Mouse (Mus musculus) stomach, embryonic 15.5 days (tissue): ENCODE results near the gene Grm7. TPM values are rescaled to one million over a fixed set of nuclear protein-coding genes. Genes with fewer than 3 reads are reported as not detected.

Experiments
- ATAC-seq: fragments of 200-750 bp; cut with Nextera tagmentation; 2 replicates; pipeline ENCODE4 v1.8.0; 2017; ENCODE audit warnings: low read depth, moderate number of reproducible peaks, moderate TSS enrichment; ENCODE audit not compliant: insufficient read depth, low FRiP score
- H3K27ac ChIP-seq: fragments of 300-500 bp; sonication (generic); 2 replicates; pipeline ENCODE4 v1.5.1; 2015; ENCODE audit warnings: mild to moderate bottlenecking, inconsistent platforms
- H3K27me3 ChIP-seq: fragments of 300-500 bp; sonication (generic); replicated peaks from 2 replicates; pipeline ENCODE4 v1.6.1; 2015; ENCODE audit warnings: inconsistent platforms
- H3K36me3 ChIP-seq: fragments of 300-500 bp; sonication (generic); 2 replicates; pipeline ENCODE4 v1.6.1; 2015; ENCODE audit warnings: inconsistent platforms
- H3K4me1 ChIP-seq: fragments of 300-500 bp; sonication (generic); 2 replicates; pipeline ENCODE4 v1.6.1; 2015; ENCODE audit warnings: inconsistent platforms
- H3K4me2 ChIP-seq: fragments of 300-500 bp; sonication (generic); 2 replicates; pipeline ENCODE4 v1.6.1; 2015; ENCODE audit warnings: mild to moderate bottlenecking, inconsistent platforms
- H3K4me3 ChIP-seq: fragments of 300-500 bp; sonication (generic); replicated peaks from 2 replicates; pipeline ENCODE4 v1.5.1; 2015; ENCODE audit warnings: inconsistent platforms
- H3K9ac ChIP-seq: fragments of 300-500 bp; sonication (generic); 2 replicates; pipeline ENCODE4 v1.6.1; 2015; ENCODE audit warnings: inconsistent platforms
- H3K9me3 ChIP-seq: fragments of 300-500 bp; sonication (generic); 2 replicates; pipeline ENCODE4 v1.6.1; 2016; ENCODE audit warnings: inconsistent platforms
- WGBS: fragments of 180-500 bp; shearing (Covaris S2); methylation state at CpG from one replicate; pipeline ENCODE4 v1.1.7; 2015; 5-methylcytosine and 5-hydroxymethylcytosine counted together
- polyA plus RNA-seq: library from polyadenylated mRNA; unstranded; fragments of >200 nt; fragmentation: Nextera tagmentation; extraction: Ambion mirVana; gene quantifications from 2 replicates; pipeline ENCODE4 v1.2.1, GENCODE M21; 2015

Grm7 gene
- polyA plus RNA-seq, 1 experiment from 2014 or later: 4.3 TPM

DNA sequence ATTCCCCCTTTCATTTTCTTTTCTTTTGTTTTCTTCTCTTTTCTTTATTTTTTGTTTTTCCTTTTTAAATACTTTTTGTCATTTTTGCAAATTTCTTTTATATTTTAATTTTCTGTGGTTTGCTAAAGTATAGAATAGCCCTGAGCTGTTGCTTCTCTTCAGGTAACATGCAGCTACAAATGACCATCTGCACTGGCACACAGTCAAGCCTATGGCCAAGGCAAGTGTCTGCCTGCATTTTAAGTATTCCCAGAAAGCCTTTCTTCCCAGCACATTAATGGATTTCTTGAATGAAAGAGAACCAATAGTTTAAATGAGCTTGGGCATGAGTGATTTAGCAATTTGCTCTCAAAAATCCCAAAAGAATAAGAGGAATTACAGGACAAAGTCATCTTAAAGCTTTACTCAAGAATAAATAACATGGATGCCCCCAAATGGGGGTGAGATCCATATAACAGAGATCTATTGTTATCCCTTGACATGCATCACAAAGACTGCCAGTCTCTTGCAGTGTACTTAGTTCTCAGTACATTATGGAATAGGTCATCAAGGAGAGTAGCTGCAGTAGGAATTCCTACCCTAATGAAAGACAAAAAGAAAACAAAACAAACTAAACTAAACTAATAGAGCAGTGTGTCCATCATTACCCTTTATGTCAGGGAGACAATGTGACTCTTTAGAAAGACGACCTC is 865.5 kb downstream of the Grm7 start:
- 74% methylated on average over 1 of the region's 1 CpGs for WGBS
- Histone ChIP-seq H3K4me3 (no peak overlapping the region), H3K4me1 (no peaks in the 10 kb centered on the region), H3K4me2 (no peak overlapping the region), H3K9ac (no peak overlapping the region), H3K9me3 (no peaks in the 10 kb centered on the region), H3K36me3 (no peaks in the 10 kb centered on the region), H3K27me3 (no peaks in the 10 kb centered on the region), H3K27ac (no peak overlapping the region)
- no peak for ATAC-seq

GRCm38 (mm10) chr6:111512359-111512758 is 867.0 kb downstream of the Grm7 start:
- no peak overlapping the region for H3K9ac ChIP-seq
- WGBS: 57% methylated on average over 2 of the region's 2 CpGs
- ATAC-seq: no peak
- H3K36me3 ChIP-seq: no peaks in the 10 kb centered on the region
- H3K4me3 ChIP-seq: no peak overlapping the region
- no peaks in the 10 kb centered on the region for H3K9me3 ChIP-seq
- no peak overlapping the region for H3K27ac ChIP-seq
- no peaks in the 10 kb centered on the region for H3K4me1 ChIP-seq
- H3K27me3 ChIP-seq: no peaks in the 10 kb centered on the region
- H3K4me2 ChIP-seq: no peak overlapping the region

GRCm38 (mm10) chr6:111521229-111521628 is 875.8 kb downstream of the Grm7 start:
- Histone ChIP-seq H3K4me2 (no peak overlapping the region), H3K27me3 (no peaks in the 10 kb centered on the region), H3K4me1 (no peaks in the 10 kb centered on the region), H3K36me3 (no peaks in the 10 kb centered on the region), H3K4me3 (no peak overlapping the region), H3K9me3 (no peaks in the 10 kb centered on the region), H3K27ac (no peak overlapping the region), H3K9ac (no peak overlapping the region)
- no peak for ATAC-seq
- 65% methylated on average over 1 of the region's 1 CpGs for WGBS

DNA sequence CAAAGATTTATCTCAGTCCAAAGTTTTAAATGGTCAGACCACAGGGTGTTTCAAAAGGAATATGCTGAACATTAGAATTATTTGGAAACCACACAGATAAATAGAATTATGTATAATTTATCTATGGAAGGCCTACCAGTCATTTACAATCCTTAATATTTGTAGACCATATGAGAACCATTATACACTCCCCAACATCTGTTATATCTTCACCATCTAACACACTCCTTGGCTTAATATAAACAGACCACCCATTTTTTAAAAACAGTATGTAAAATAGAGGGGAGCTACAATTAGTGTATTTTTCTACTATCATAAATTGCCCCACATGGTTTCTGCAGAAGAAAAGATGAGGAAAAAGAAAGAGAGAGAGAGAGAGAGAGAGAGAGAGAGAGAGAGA is 876.7 kb downstream of the Grm7 start:
- H3K9ac ChIP-seq: no peak overlapping the region
- ATAC-seq: no peak
- no peaks in the 10 kb centered on the region for H3K4me1 ChIP-seq
- no peaks in the 10 kb centered on the region for H3K9me3 ChIP-seq
- no peak overlapping the region for H3K4me3 ChIP-seq
- H3K27me3 ChIP-seq: no peaks in the 10 kb centered on the region
- H3K27ac ChIP-seq: no peak overlapping the region
- H3K36me3 ChIP-seq: no peaks in the 10 kb centered on the region
- no peak overlapping the region for H3K4me2 ChIP-seq

- Histone ChIP-seq H3K9me3 (no peaks in the 10 kb centered on the region), H3K27me3 (no peaks in the 10 kb centered on the region), H3K4me3 (no peak overlapping the region), H3K36me3 (no peaks in the 10 kb centered on the region), H3K4me2 (no peak overlapping the region), H3K9ac (no peak overlapping the region), H3K4me1 (no peaks in the 10 kb centered on the region), H3K27ac (no peak overlapping the region)
- ATAC-seq: no peak
- WGBS: 63% methylated on average over 2 of the region's 2 CpGs
Measured at GRCm38 (mm10) chr6:111529985-111530384, 884.6 kb downstream of the Grm7 start.

DNA sequence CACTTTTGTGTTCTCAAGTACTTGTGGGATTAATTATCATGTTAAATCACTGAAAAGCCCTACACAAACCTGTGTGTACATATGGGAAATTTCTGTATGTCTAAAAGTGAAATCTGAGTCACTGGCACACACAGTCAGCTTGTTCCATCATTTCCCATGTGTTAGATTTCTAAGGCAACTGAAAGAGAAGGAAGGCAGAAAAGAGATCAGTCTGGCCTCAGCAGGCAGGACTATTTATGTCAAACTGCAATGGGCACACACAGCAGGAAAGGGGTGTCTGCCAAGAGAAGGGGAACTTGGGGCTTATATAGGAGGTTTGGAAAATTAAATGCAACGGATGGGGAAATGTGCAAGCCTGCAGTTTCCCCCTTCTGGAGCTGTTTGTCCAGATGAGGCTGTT is 913.2 kb downstream of the Grm7 start:
- no peaks in the 10 kb centered on the region for H3K36me3 ChIP-seq
- 68% methylated on average over 1 of the region's 1 CpGs for WGBS
- no peak for ATAC-seq
- H3K4me1 ChIP-seq: no peaks in the 10 kb centered on the region
- H3K9ac ChIP-seq: no peak overlapping the region
- H3K9me3 ChIP-seq: no peaks in the 10 kb centered on the region
- no peaks in the 10 kb centered on the region for H3K27me3 ChIP-seq
- H3K4me3 ChIP-seq: no peak overlapping the region
- no peak overlapping the region for H3K4me2 ChIP-seq
- H3K27ac ChIP-seq: no peak overlapping the region

DNA sequence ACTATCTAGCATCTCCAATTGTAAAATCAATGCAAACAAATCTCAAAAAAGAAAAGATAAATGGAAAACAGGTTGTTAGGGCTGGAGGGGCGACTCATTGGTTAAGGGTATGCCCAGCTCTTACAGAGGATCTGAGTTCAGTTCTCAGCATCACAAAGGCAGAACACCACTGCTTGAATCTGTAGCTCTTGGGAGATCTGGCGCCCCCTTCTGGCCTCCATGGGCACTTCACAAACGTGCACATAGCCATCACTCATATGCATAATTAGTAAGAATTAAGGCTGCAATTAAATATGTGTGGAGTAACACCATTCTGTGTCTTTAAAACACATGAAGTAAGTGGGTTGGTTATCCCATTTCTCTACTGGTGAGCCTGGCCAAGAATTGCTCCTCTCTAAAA is 914.1 kb downstream of the Grm7 start:
- no peaks in the 10 kb centered on the region for H3K9me3 ChIP-seq
- WGBS: 61% methylated on average over 3 of the region's 3 CpGs

GRCm38 (mm10) chr6:111561347-111561746 is 916.0 kb downstream of the Grm7 start:
- Histone ChIP-seq H3K27me3 (no peaks in the 10 kb centered on the region), H3K9me3 (no peaks in the 10 kb centered on the region), H3K27ac (no peak overlapping the region), H3K4me2 (no peak overlapping the region), H3K9ac (no peak overlapping the region), H3K36me3 (no peaks in the 10 kb centered on the region), H3K4me1 (no peaks in the 10 kb centered on the region), H3K4me3 (no peak overlapping the region)
- WGBS: 78% methylated on average over 7 of the region's 7 CpGs
- ATAC-seq: no peak

More for the DNA sequence above, 914.1 kb downstream of the Grm7 start:
- no peak for ATAC-seq
- H3K27ac ChIP-seq: no peak overlapping the region
- H3K36me3 ChIP-seq: no peaks in the 10 kb centered on the region
- H3K27me3 ChIP-seq: no peaks in the 10 kb centered on the region
- H3K4me2 ChIP-seq: no peak overlapping the region
- no peak overlapping the region for H3K9ac ChIP-seq
- no peak overlapping the region for H3K4me3 ChIP-seq
- no peaks in the 10 kb centered on the region for H3K4me1 ChIP-seq

- no peak overlapping the region for H3K4me2 ChIP-seq
- no peaks in the 10 kb centered on the region for H3K9me3 ChIP-seq
- H3K9ac ChIP-seq: no peak overlapping the region
- no peaks in the 10 kb centered on the region for H3K36me3 ChIP-seq
- no peak overlapping the region for H3K27ac ChIP-seq
- H3K4me1 ChIP-seq: no peaks in the 10 kb centered on the region
- no peaks in the 10 kb centered on the region for H3K27me3 ChIP-seq
- no peak for ATAC-seq
- H3K4me3 ChIP-seq: no peak overlapping the region
- WGBS: 74% methylated on average over 4 of the region's 4 CpGs
Measured at GRCm38 (mm10) chr6:111571471-111572088, 926.2 kb downstream of the Grm7 start.

GRCm38 (mm10) chr6:111584851-111585250 is 939.5 kb downstream of the Grm7 start:
- H3K9me3 ChIP-seq: no peaks in the 10 kb centered on the region
- H3K36me3 ChIP-seq: no peaks in the 10 kb centered on the region
- no peak overlapping the region for H3K4me2 ChIP-seq
- 60% methylated on average over 2 of the region's 2 CpGs for WGBS
- no peak; the same call in 1 of the 2 replicates for ATAC-seq
- H3K9ac ChIP-seq: no peak overlapping the region
- no peaks in the 10 kb centered on the region for H3K4me1 ChIP-seq
- no peak overlapping the region for H3K4me3 ChIP-seq
- H3K27ac ChIP-seq: no peak overlapping the region
- H3K27me3 ChIP-seq: no peaks in the 10 kb centered on the region

DNA sequence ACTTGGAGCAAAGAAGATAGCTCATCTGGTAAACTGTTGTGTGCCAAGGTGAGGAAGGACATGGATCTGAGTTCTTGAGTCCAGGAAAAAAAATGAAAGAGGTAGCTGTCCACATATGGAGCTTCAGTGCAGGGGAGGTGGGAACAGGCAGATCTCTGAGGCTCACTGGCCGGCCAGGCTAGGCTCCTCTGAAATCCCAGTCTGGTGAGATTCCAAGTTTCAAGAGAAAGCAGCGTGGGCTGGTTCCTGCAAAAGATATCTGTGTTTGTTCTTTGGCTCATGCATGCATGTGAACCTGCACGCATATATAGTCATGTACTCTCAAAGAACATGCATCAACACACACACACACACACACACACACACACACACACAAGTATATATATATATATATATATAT is 942.2 kb downstream of the Grm7 start:
- WGBS: 77% methylated on average over 3 of the region's 3 CpGs

GRCm38 (mm10) chr6:111601892-111602654 is 956.7 kb downstream of the Grm7 start:
- Histone ChIP-seq H3K36me3 (no peaks in the 10 kb centered on the region), H3K27me3 (no peaks in the 10 kb centered on the region), H3K4me3 (no peak overlapping the region), H3K4me1 (no peaks in the 10 kb centered on the region), H3K4me2 (no peak overlapping the region), H3K9me3 (no peaks in the 10 kb centered on the region), H3K9ac (no peak overlapping the region), H3K27ac (no peak overlapping the region)
- 85% methylated on average over 4 of the region's 4 CpGs for WGBS
- no peak for ATAC-seq

More for the DNA sequence above, 942.2 kb downstream of the Grm7 start:
- no peak overlapping the region for H3K4me2 ChIP-seq
- H3K4me1 ChIP-seq: no peaks in the 10 kb centered on the region
- no peak overlapping the region for H3K27ac ChIP-seq
- H3K27me3 ChIP-seq: no peaks in the 10 kb centered on the region
- no peaks in the 10 kb centered on the region for H3K36me3 ChIP-seq
- no peak for ATAC-seq
- no peak overlapping the region for H3K9ac ChIP-seq
- no peaks in the 10 kb centered on the region for H3K9me3 ChIP-seq
- no peak overlapping the region for H3K4me3 ChIP-seq
